Mouse (Mus musculus) ES-Bruce4 (cell line): ENCODE measurements around the gene Nktr. TPM values are rescaled to one million over a fixed set of nuclear protein-coding genes. Genes with fewer than 3 reads are reported as not detected.

Experiments used
- H3K27ac ChIP-seq: 2 replicates; pipeline ENCODE4 v1.5.1; 2012; ENCODE audit warnings: low read length, inconsistent platforms; ENCODE audit not compliant: insufficient read depth
- H3K27me3 ChIP-seq: 2 replicates; pipeline ENCODE4 v1.6.1; 2012; ENCODE audit warnings: mild to moderate bottlenecking, low read length, inconsistent platforms; ENCODE audit not compliant: control insufficient read depth, poor library complexity, insufficient read depth, severe bottlenecking
- H3K36me3 ChIP-seq: 2 replicates; pipeline ENCODE4 v1.6.1; 2012; ENCODE audit warnings: inconsistent platforms, mild to moderate bottlenecking, low read length, moderate library complexity; ENCODE audit not compliant: control insufficient read depth, poor library complexity, insufficient read depth, severe bottlenecking
- H3K4me1 ChIP-seq: one replicate; pipeline ENCODE4 v1.8.1; 2011; ENCODE audit warnings: low read length; ENCODE audit not compliant: control insufficient read depth, insufficient read depth
- H3K4me3 ChIP-seq: 2 replicates; pipeline ENCODE4 v1.5.1; 2011; ENCODE audit warnings: low read depth, mild to moderate bottlenecking, low read length
- H3K9ac ChIP-seq: 2 replicates; pipeline ENCODE4 v1.6.1; 2012; ENCODE audit warnings: low read depth, mild to moderate bottlenecking, inconsistent platforms; ENCODE audit not compliant: poor library complexity, severe bottlenecking
- H3K9me3 ChIP-seq: replicated peaks from 2 replicates; pipeline ENCODE4 v1.6.1; 2012; ENCODE audit warnings: mild to moderate bottlenecking, low read length, inconsistent platforms; ENCODE audit not compliant: control insufficient read depth, poor library complexity, insufficient read depth, severe bottlenecking
- CTCF ChIP-seq: IDR thresholded peaks from one replicate; pipeline ENCODE4 v1.8.1; 2011; ENCODE audit warnings: low read depth, low read length
- EP300 ChIP-seq: IDR thresholded peaks from 2 replicates; pipeline ENCODE4 v1.6.1; 2011; ENCODE audit warnings: low read depth, low read length; ENCODE audit not compliant: insufficient read depth
- POLR2A ChIP-seq: IDR thresholded peaks from one replicate; pipeline ENCODE4 v1.8.1; 2011; ENCODE audit warnings: low read length; ENCODE audit not compliant: insufficient read depth
- polyA plus RNA-seq: library from polyadenylated mRNA; stranded (reverse); fragments of >200 nt; gene quantifications from 2 replicates; pipeline ENCODE4 v1.2.4, GENCODE M21; 2011; ENCODE audit warnings: low read depth; ENCODE audit not compliant: missing spikeins, insufficient read depth, insufficient read length

Nktr gene
- polyA plus RNA-seq, 1 experiment, result 109 TPM

DNA sequence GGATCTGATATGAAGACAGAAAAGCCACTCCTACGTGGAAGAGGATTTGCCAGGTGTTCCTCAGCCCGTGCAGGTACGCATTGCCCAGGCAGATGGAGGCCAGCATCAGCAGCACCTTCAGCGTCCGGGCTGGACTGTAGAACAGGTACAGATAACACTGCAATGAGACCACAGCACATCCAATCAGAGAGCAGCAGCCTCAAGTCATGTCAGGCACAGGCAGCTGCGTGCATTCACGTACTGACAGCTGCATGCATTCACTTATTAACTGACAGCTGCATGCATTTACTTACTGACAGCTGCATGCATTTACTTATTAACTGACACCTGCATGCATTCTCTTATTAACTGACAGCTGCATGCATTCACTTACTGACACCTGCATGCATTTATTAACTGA, 34.3 kb upstream of the Nktr start:
- Histone ChIP-seq H3K9me3 (no peaks in the 10 kb centered on the region), H3K27me3 (no peaks in the 10 kb centered on the region), H3K27ac (no peak overlapping the region), H3K4me3 (no peak overlapping the region), H3K36me3 (no peaks in the 10 kb centered on the region), H3K4me1 (no peaks in the 10 kb centered on the region), H3K9ac (no peak overlapping the region)
- TF ChIP-seq CTCF, result no peak
- no peak for TF ChIP-seq POLR2A
- no peak for TF ChIP-seq EP300

DNA sequence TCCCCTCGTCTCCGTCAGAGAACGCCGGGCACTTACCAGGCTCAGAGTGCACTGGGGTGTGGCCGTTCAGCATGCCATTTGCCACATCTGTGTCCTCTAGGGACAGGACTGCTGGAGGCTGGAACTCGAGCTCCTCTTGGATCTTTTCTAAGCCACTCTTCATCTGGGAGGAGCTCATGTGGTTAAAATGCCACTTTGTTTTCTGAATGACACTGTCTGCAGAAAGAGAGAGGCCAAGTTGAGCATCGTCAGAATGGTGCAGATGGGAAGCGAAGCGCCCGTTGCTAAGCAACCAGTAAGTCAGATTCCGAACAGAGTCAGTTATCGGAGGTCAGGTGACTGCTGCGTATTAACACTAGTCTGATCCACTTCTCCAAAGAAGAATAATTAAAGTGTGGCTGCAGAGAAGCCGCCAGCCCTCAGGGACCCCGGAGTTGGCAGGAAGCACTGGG, 28.7 kb upstream of the Nktr start:
- Histone ChIP-seq H3K27ac (no peak overlapping the region), H3K4me1 (no peaks in the 10 kb centered on the region), H3K9ac (no peak overlapping the region), H3K36me3 (no peaks in the 10 kb centered on the region), H3K27me3 (no peaks in the 10 kb centered on the region), H3K9me3 (no peaks in the 10 kb centered on the region), H3K4me3 (no peak overlapping the region)
- TF ChIP-seq POLR2A (no peak), EP300 (no peak), CTCF (no peak)

DNA sequence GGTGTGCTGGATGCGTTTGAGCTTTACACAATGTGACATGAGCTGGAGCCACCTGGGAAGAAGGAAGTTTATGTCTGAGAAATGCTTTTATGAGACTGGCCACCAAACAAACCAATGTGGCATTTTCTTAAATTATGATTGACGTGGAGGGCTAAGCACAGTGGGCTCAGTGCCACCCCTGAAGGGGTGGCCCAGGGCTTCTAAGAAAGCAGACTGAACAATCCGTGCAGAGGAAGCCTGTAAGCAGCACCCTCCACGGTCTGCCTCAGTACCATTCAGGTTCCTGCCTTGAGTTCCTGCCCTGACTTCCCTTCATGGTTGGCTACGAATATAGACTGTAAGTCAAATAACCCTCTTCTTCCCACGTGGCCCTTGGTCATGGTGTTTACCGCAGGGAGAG, 28.2 kb upstream of the Nktr start:
- H3K36me3 ChIP-seq, result no peaks in the 10 kb centered on the region
- H3K4me3 ChIP-seq, result no peak overlapping the region
- H3K27ac ChIP-seq, result no peak overlapping the region
- no peaks in the 10 kb centered on the region for H3K4me1 ChIP-seq
- H3K9ac ChIP-seq, result no peak overlapping the region
- H3K27me3 ChIP-seq, result no peaks in the 10 kb centered on the region
- TF ChIP-seq EP300 (no peak), CTCF (no peak), POLR2A (no peak)
- no peaks in the 10 kb centered on the region for H3K9me3 ChIP-seq

DNA sequence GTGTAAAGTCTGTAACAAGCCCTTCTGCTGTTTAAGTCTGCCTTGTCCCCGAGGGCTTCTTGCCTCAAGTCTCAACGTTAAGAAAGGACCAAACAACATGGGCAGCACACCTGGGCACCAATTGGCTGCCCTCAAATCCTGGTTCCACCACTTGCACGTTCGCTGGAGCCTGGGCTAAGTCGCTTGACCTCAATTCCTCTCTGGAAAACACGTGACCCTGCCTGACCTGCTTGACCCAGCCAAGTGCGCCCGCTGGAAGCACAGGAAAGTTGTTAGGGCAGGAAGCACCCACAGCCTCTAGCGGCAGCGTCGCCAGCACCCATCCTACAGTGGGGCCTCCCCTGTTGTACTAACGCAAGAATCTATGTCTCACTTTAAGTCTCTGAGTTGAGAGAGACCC, 24.2 kb upstream of the Nktr start:
- no peak overlapping the region for H3K9ac ChIP-seq
- no peaks in the 10 kb centered on the region for H3K36me3 ChIP-seq
- no peak overlapping the region for H3K27ac ChIP-seq
- H3K4me3 ChIP-seq, result no peak overlapping the region
- H3K9me3 ChIP-seq, result no peaks in the 10 kb centered on the region
- H3K27me3 ChIP-seq, result no peaks in the 10 kb centered on the region
- TF ChIP-seq EP300, result no peak
- TF ChIP-seq CTCF, result no peak
- TF ChIP-seq POLR2A, result no peak
- no peaks in the 10 kb centered on the region for H3K4me1 ChIP-seq

DNA sequence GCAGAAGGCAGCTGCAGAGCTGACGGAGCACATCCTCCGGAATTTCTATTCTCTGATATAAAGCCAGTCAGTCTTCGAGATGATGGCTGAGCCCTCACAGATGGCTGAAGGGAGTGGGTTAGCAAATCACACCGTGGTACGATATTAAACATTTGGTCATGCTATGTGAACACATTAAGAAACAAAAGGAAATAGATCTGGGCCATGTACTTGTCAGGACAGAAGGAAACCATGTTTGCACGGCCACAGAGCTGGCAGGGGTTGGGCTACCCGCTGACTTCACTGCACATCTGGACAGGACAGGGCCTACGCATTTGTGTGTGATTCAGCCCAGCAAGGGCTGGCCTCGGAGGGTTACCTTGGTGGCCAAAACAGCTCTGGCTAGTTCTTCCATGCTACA, 22.3 kb upstream of the Nktr start:
- no peak overlapping the region for H3K9ac ChIP-seq
- no peaks in the 10 kb centered on the region for H3K27me3 ChIP-seq
- no peaks in the 10 kb centered on the region for H3K4me1 ChIP-seq
- H3K36me3 ChIP-seq, result no peaks in the 10 kb centered on the region
- H3K27ac ChIP-seq, result no peak overlapping the region
- no peak for TF ChIP-seq EP300
- TF ChIP-seq CTCF, result no peak
- no peak for TF ChIP-seq POLR2A
- no peak overlapping the region for H3K4me3 ChIP-seq
- no peaks in the 10 kb centered on the region for H3K9me3 ChIP-seq

DNA sequence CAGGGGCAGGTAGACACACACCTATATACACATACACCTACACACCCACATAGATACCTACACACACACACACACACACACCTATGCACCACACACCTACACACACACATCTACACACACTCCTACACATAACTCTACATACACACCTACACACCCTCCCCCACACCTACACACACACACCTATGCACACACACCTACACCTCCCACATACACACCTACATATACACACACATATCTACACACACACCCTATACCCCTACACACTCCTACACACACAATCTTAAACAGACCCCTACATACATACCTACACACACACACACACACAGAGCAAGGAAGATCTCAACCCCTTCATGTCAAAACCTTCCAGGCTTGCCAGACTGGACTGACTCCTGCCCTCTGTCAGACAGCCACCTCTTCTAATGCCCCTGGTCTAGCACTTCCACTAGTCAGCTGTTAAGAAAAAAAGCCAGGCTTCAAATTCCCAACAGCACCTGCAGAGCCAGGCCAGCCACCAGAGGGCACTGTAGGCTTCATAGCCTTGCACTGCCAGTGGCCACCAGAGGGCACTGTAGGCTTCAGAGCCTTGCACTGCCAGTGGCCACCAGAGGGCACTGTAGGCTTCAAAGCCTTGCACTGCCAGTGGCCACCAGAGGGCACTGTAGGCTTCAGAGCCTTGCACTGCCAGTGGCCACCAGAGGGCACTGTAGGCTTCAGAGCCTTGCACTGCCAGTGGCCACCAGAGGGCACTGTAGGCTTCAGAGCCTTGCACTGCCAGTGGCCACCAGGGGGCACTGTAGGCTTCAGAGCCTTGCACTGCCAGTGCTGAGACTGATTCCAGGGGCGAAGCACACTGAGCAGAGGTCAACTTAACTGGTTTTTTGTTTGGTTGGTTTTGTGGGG, 21.6 kb upstream of the Nktr start:
- no peak overlapping the region for H3K9ac ChIP-seq

More for the DNA sequence above, 21.6 kb upstream of the Nktr start:
- no peak overlapping the region for H3K27ac ChIP-seq
- no peaks in the 10 kb centered on the region for H3K9me3 ChIP-seq
- H3K4me1 ChIP-seq, result no peaks in the 10 kb centered on the region
- H3K36me3 ChIP-seq, result no peaks in the 10 kb centered on the region
- TF ChIP-seq CTCF, result peak; percentile 52
- no peak for TF ChIP-seq POLR2A
- no peak overlapping the region for H3K4me3 ChIP-seq
- H3K27me3 ChIP-seq, result no peaks in the 10 kb centered on the region
